Mouse (Mus musculus) thymus, adult 2 months (tissue): Measurements from ENCODE around the gene Pla2g2f. TPM values are rescaled to one million over a fixed set of nuclear protein-coding genes. Genes with fewer than 3 reads are reported as not detected.
A peak's percentile ranks its signal among the peaks of the same experiment; 100 is the strongest.

ENCODE experiments used
- DNase-seq: peaks from one replicate; pipeline ENCODE4 v3.0.0; 2021
- H3K27ac ChIP-seq: fragments of 200-500 bp; 2 replicates; pipeline ENCODE4 v1.5.1; 2012; ENCODE audit warnings: low read length, control low read depth; ENCODE audit not compliant: control insufficient read depth, insufficient read depth
- H3K27me3 ChIP-seq: fragments of 200-500 bp; 2 replicates; pipeline ENCODE4 v1.6.1; 2012; ENCODE audit warnings: mild to moderate bottlenecking, low read length, moderate library complexity, mixed read lengths; ENCODE audit not compliant: control insufficient read depth, insufficient read depth
- H3K36me3 ChIP-seq: fragments of 200-500 bp; 2 replicates; pipeline ENCODE4 v1.6.1; 2012; ENCODE audit warnings: mild to moderate bottlenecking, low read length, moderate library complexity; ENCODE audit not compliant: control insufficient read depth, insufficient read depth
- H3K4me1 ChIP-seq: fragments of 200-500 bp; replicated peaks from 2 replicates; pipeline ENCODE4 v1.6.1; 2012; ENCODE audit warnings: low read length; ENCODE audit not compliant: control insufficient read depth, insufficient read depth
- H3K4me3 ChIP-seq: fragments of 200-500 bp; 2 replicates; pipeline ENCODE4 v1.5.1; 2012; ENCODE audit warnings: mild to moderate bottlenecking, low read length, control low read depth, moderate library complexity; ENCODE audit not compliant: control insufficient read depth, insufficient read depth
- CTCF ChIP-seq: fragments of 200-500 bp; IDR thresholded peaks from 2 replicates; pipeline ENCODE4 v1.5.1; 2012; ENCODE audit warnings: mild to moderate bottlenecking, control low read depth, low read length, moderate library complexity, borderline replicate concordance; ENCODE audit not compliant: control insufficient read depth, poor library complexity, insufficient read depth; ENCODE audit errors: extremely low read depth
- POLR2A ChIP-seq: fragments of 200-500 bp; IDR thresholded peaks from 2 replicates; pipeline ENCODE4 v1.6.1; 2012; ENCODE audit warnings: mild to moderate bottlenecking, low read length, control low read depth, moderate library complexity; ENCODE audit not compliant: control insufficient read depth, poor library complexity, insufficient read depth; ENCODE audit errors: extremely low read depth
- WGBS: fragments of 180-500 bp; shearing (Covaris S2); methylation state at CpG from one replicate; pipeline ENCODE4 v1.1.7; 2018; 5-methylcytosine and 5-hydroxymethylcytosine counted together
- polyA plus RNA-seq: library from polyadenylated mRNA; depleted of rRNA; stranded (reverse); fragments of >200 nt; gene quantifications from 2 replicates; pipeline ENCODE4 v1.2.3, GENCODE M21; 2012

Pla2g2f gene
- polyA plus RNA-seq, 1 experiment, result 3.1 TPM

- 37% methylated on average over 15 of the region's 15 CpGs for WGBS
These were observed 33.7 kb downstream of the Pla2g2f start for GRCm38 (mm10) chr4:138723493-138724281.

GRCm38 (mm10) chr4:138719264-138719596, 38.2 kb downstream of the Pla2g2f start:
- Histone ChIP-seq H3K4me3 (no peak overlapping the region), H3K4me1 (peaks cover 8% of the 10 kb centered on the region), H3K27ac (no peak overlapping the region), H3K36me3 (no peaks in the 10 kb centered on the region), H3K27me3 (no peaks in the 10 kb centered on the region)
- 86% methylated on average over 5 of the region's 5 CpGs for WGBS
- TF ChIP-seq CTCF (no peak), POLR2A (no peak)
- DNase-seq, result no peak

More at GRCm38 (mm10) chr4:138723493-138724281, 33.7 kb downstream of the Pla2g2f start:
- TF ChIP-seq CTCF, result no peak
- no peak for TF ChIP-seq POLR2A
- H3K4me3 ChIP-seq, result no peak overlapping the region
- peaks cover 2% of the 10 kb centered on the region; the same call in 1 of the 2 replicates for H3K27me3 ChIP-seq
- peak overlapping the region; percentile 35; the same call in 1 of the 2 replicates for H3K27ac ChIP-seq
- DNase-seq, result peak; percentile 64
- H3K4me1 ChIP-seq, result peaks cover 20% of the 10 kb centered on the region
- H3K36me3 ChIP-seq, result no peaks in the 10 kb centered on the region

GRCm38 (mm10) chr4:138718586-138719263, 38.7 kb downstream of the Pla2g2f start:
- Histone ChIP-seq H3K4me1 (peaks cover 5% of the 10 kb centered on the region), H3K36me3 (no peaks in the 10 kb centered on the region), H3K27ac (no peak overlapping the region), H3K27me3 (no peaks in the 10 kb centered on the region), H3K4me3 (no peak overlapping the region)
- TF ChIP-seq CTCF (no peak), POLR2A (no peak)
- no peak for DNase-seq
- 77% methylated on average over 5 of the region's 5 CpGs for WGBS

DNA sequence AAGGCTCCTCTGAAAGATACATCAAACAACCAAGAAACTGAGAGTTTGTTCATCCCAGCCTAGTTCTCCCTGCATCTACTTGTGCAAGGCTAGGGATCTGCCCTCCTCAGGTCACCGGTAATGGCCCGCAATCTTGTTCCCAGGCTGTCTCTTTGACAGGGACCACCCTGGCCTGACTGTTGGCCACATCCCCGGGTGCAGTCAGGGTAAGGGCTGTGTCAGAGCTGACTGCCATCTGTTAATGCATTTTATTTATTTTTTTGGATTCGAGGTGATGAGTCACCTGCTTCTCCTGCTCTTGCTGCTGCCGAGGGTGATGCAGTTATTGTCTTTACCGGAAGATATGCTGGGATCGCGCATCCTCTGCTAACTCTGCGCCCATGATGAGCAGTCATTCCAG, 40.7 kb downstream of the Pla2g2f start:
- Histone ChIP-seq H3K4me3 (no peak overlapping the region), H3K27ac (no peak overlapping the region), H3K4me1 (no peaks in the 10 kb centered on the region), H3K27me3 (no peaks in the 10 kb centered on the region), H3K36me3 (no peaks in the 10 kb centered on the region)
- WGBS, result 87% methylated on average over 9 of the region's 9 CpGs
- TF ChIP-seq POLR2A, result no peak
- TF ChIP-seq CTCF, result no peak
- DNase-seq, result no peak

DNA sequence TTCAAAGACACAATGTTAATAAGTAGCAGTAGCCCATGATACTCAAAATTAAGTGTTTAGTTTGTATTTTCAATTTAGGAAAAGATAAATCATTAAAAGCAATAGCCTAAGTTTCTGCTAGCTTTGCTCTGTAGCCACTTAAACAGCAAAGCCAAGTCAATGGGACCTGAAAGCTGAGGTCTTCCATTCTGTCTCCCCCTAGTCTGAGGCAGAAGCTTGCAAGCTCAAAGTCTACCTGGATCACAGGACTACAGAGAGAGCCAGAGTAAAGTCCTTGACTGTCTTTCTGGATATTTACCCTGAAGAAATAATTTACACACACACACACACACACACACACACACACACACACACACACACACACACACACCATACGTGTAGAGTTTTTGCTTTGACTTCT, 43.2 kb downstream of the Pla2g2f start:
- WGBS, result 89% methylated on average over 1 of the region's 1 CpGs
- no peak for DNase-seq
- Histone ChIP-seq H3K4me3 (no peak overlapping the region), H3K36me3 (no peaks in the 10 kb centered on the region), H3K27ac (no peak overlapping the region), H3K4me1 (no peaks in the 10 kb centered on the region), H3K27me3 (no peaks in the 10 kb centered on the region)
- TF ChIP-seq CTCF (no peak), POLR2A (no peak)

- H3K27me3 ChIP-seq, result no peaks in the 10 kb centered on the region
- no peaks in the 10 kb centered on the region for H3K36me3 ChIP-seq
- H3K4me3 ChIP-seq, result no peak overlapping the region
- no peaks in the 10 kb centered on the region for H3K4me1 ChIP-seq
- TF ChIP-seq CTCF, result no peak
- DNase-seq, result no peak
- WGBS, result 76% methylated on average over 8 of the region's 8 CpGs
- H3K27ac ChIP-seq, result no peak overlapping the region
These were observed 44.8 kb downstream of the Pla2g2f start for GRCm38 (mm10) chr4:138712621-138713020.

- no peak for DNase-seq
- TF ChIP-seq POLR2A (no peak), CTCF (no peak)
- WGBS, result 82% methylated on average over 11 of the region's 11 CpGs
- Histone ChIP-seq H3K27ac (no peak overlapping the region), H3K27me3 (no peaks in the 10 kb centered on the region), H3K36me3 (no peaks in the 10 kb centered on the region), H3K4me3 (no peak overlapping the region), H3K4me1 (no peaks in the 10 kb centered on the region)
These were observed 45.3 kb downstream of the Pla2g2f start for GRCm38 (mm10) chr4:138712096-138712495.
